Mouse (Mus musculus) gastrocnemius, adult 18-20 months (tissue): Measurements from ENCODE around the gene Sema4c. TPM values are rescaled to one million over a fixed set of nuclear protein-coding genes. Genes with fewer than 3 reads are reported as not detected.

Source experiments
- DNase-seq: peaks from one replicate; pipeline ENCODE4 v3.0.0; 2021; ENCODE audit warnings: low spot score
- long read RNA-seq, 2 experiments: library from polyadenylated mRNA; stranded (forward); transcript quantifications; one replicate each; pipeline ENCODE4 v2.0.0; 2021
- total RNA-seq, 2 experiments: library from RNA; stranded (reverse); gene quantifications; 2 replicates each; pipeline ENCODE4 v1.2.3; 2021

Gene Sema4c
- total RNA-seq, result 1 to 10 TPM; 4.7 to 6.8 TPM
- long read RNA-seq, experiment 1, result 0 reads
- long read RNA-seq, experiment 2, result 0 reads

- peak; percentile 68 for DNase-seq
Observed at GRCm38 (mm10) chr1:36558031-36558993, at the start of gene Sema4c. Sema4c (minus strand) TSS chr1:36558349.

GRCm38 (mm10) chr1:36606951-36607350, 48.8 kb upstream of the Sema4c start:
- DNase-seq, result no peak

GRCm38 (mm10) chr1:36604254-36605156, 46.4 kb upstream of the Sema4c start:
- no peak for DNase-seq

GRCm38 (mm10) chr1:36603361-36603760, 45.2 kb upstream of the Sema4c start:
- DNase-seq, result peak; percentile 51

GRCm38 (mm10) chr1:36602271-36602670, 44.1 kb upstream of the Sema4c start:
- no peak for DNase-seq

GRCm38 (mm10) chr1:36598411-36598810, 40.3 kb upstream of the Sema4c start:
- no peak for DNase-seq

- no peak for DNase-seq
Observed at GRCm38 (mm10) chr1:36596114-36596513, 38.0 kb upstream of the Sema4c start.

GRCm38 (mm10) chr1:36595167-36595931, 37.2 kb upstream of the Sema4c start:
- no peak for DNase-seq

GRCm38 (mm10) chr1:36593099-36593498, 35.0 kb upstream of the Sema4c start:
- no peak for DNase-seq

GRCm38 (mm10) chr1:36591408-36591807, 33.3 kb upstream of the Sema4c start:
- no peak for DNase-seq

- no peak for DNase-seq
Observed at GRCm38 (mm10) chr1:36590664-36591063, 32.5 kb upstream of the Sema4c start.

GRCm38 (mm10) chr1:36589486-36589885, 31.3 kb upstream of the Sema4c start:
- peak; percentile 77 for DNase-seq

- DNase-seq, result peak; percentile 37
Observed at GRCm38 (mm10) chr1:36588476-36589450, 30.6 kb upstream of the Sema4c start.

GRCm38 (mm10) chr1:36587860-36588259, 29.7 kb upstream of the Sema4c start:
- no peak for DNase-seq

- no peak for DNase-seq
Observed at GRCm38 (mm10) chr1:36586288-36586687, 28.1 kb upstream of the Sema4c start.

- no peak for DNase-seq
Observed at GRCm38 (mm10) chr1:36583408-36584116, 25.4 kb upstream of the Sema4c start.

GRCm38 (mm10) chr1:36582211-36582610, 24.1 kb upstream of the Sema4c start:
- DNase-seq, result no peak

- DNase-seq, result no peak
Observed at GRCm38 (mm10) chr1:36581260-36581659, 23.1 kb upstream of the Sema4c start.
